10 mouse cellular contexts compared by ENCODE assay signal in genomic region chr6:99057113-99057553, GRCm38 (mm10).
DNase-seq lines count a peak whose midpoint lies in the region; ATAC-seq and TF ChIP-seq lines count a peak whose summit lies in the region.
"Had no signal": no experiment of that assay in that cellular context is flagged by ENCODE, and none has a peak within 500 bp of the region (broad histone marks: within the 10 kb centered on the region; RNA-seq: fewer than 3 reads in every experiment).

No protein-coding gene starts in this region.

- in situ Hi-C loops in CH12.LX (cut with MboI; ENCODE audit: low pct_ligation_motif_present, low pct_unique_long_range_greater_than_20kb, low sequenced_read_pairs): loop anchor here (10.0 kb wide), 2 partner anchors 128 to 398 kb away; no protein-coding TSS in a partner anchor

- no peaks in the 10 kb centered on the region for H3K4me1 ChIP-seq in intestine, postnatal 0 days (replicated peaks; ENCODE audit: control insufficient read depth, insufficient read depth, low read length)
- no peaks in the 10 kb centered on the region for H3K4me1 ChIP-seq in intestine, embryonic 16.5 days (ENCODE audit: control insufficient read depth, insufficient read depth, low read length)
- H3K4me1 ChIP-seq in CH12.LX (ENCODE audit: control insufficient read depth in 1 of 2, insufficient read depth in 2 of 2): peaks cover 39 to 87% of the 10 kb centered on the region in 2 experiments
- H3K4me1 ChIP-seq in lung, embryonic 16.5 days (replicated peaks; ENCODE audit: control insufficient read depth, insufficient read depth, low read length): peaks cover 3% of the 10 kb centered on the region; the same call in 1 of the 2 replicates
- H3K4me1 ChIP-seq in hindbrain, embryonic 14.5 days (replicated peaks; ENCODE audit: control insufficient read depth, insufficient read depth, low read length): no peaks in the 10 kb centered on the region
- H3K4me1 ChIP-seq: midbrain, embryonic 12.5 days had no signal

- peak; percentile 96 for TF ChIP-seq EP300 in CH12.LX (IDR thresholded peaks at IDR 0.05; ENCODE audit: low read length)

- peak; percentile 74 for TF ChIP-seq RAD21 in CH12.LX (IDR thresholded peaks at IDR 0.05; ENCODE audit: low read depth, low read length)

- H3K36me3 ChIP-seq in intestine, postnatal 0 days (ENCODE audit: control insufficient read depth, insufficient read depth): no peaks in the 10 kb centered on the region
- H3K36me3 ChIP-seq in intestine, embryonic 16.5 days (ENCODE audit: control insufficient read depth, insufficient read depth, low read length): no peaks in the 10 kb centered on the region
- peaks cover 12 to 43% of the 10 kb centered on the region in 2 experiments for H3K36me3 ChIP-seq in CH12.LX (replicated peaks in 1 of 2; ENCODE audit: control insufficient read depth in 1 of 2, insufficient read depth in 1 of 2, low read length in 1 of 2)
- no peaks in the 10 kb centered on the region for H3K36me3 ChIP-seq in lung, embryonic 16.5 days (ENCODE audit: control insufficient read depth, insufficient read depth, low read length)
- H3K36me3 ChIP-seq in hindbrain, embryonic 14.5 days (replicated peaks; ENCODE audit: control insufficient read depth, insufficient read depth): no peaks in the 10 kb centered on the region
- H3K36me3 ChIP-seq: limb, embryonic 13.5 days; midbrain, embryonic 12.5 days had no signal

- peak; percentile 96 for DNase-seq in CH12.LX (ENCODE audit: extremely low read depth)
- peak; percentile 75 to 79 for DNase-seq in spleen, postnatal 36 days (ENCODE audit: low spot score in 2 of 2)
- DNase-seq in hindbrain, embryonic 14.5 days (ENCODE audit: low spot score): no peak
- no peak for DNase-seq in heart, adult 11 months
- no peak for DNase-seq in testis, postnatal 10 days (ENCODE audit: low spot score)

- H3K9ac ChIP-seq in intestine, postnatal 0 days (ENCODE audit: low read depth, low read length): no peak overlapping the region
- H3K9ac ChIP-seq in intestine, embryonic 16.5 days (ENCODE audit: low read depth, low read length): no peak overlapping the region
- H3K9ac ChIP-seq in CH12.LX (ENCODE audit: insufficient read depth, low read depth): peak overlapping the region; percentile 78
- no peak overlapping the region for H3K9ac ChIP-seq in lung, embryonic 16.5 days (ENCODE audit: low read length)
- no peak overlapping the region for H3K9ac ChIP-seq in hindbrain, embryonic 14.5 days
- H3K9ac ChIP-seq: limb, embryonic 13.5 days; midbrain, embryonic 12.5 days had no signal

- peak; percentile 45; the same call in 1 of the 2 replicates for TF ChIP-seq POLR2A in CH12.LX (IDR thresholded peaks at IDR 0.05; ENCODE audit: low read depth, low read length)

- H3K4me3 ChIP-seq in intestine, postnatal 0 days (ENCODE audit: low read depth, low read length): no peak overlapping the region
- H3K4me3 ChIP-seq in intestine, embryonic 16.5 days (ENCODE audit: low read length): no peak overlapping the region
- H3K4me3 ChIP-seq in CH12.LX (replicated peaks in 1 of 3; ENCODE audit: low read depth in 2 of 3, low read length in 2 of 3, poor library complexity in 1 of 3): no peak overlapping the region
- no peak overlapping the region for H3K4me3 ChIP-seq in lung, embryonic 16.5 days (ENCODE audit: low read length)
- H3K4me3 ChIP-seq in hindbrain, embryonic 14.5 days (replicated peaks; ENCODE audit: low read length): no peak overlapping the region
- H3K4me3 ChIP-seq: limb, embryonic 13.5 days; midbrain, embryonic 12.5 days had no signal

- no peaks in the 10 kb centered on the region for H3K27me3 ChIP-seq in intestine, postnatal 0 days (replicated peaks; ENCODE audit: control insufficient read depth, insufficient read depth, low read length)
- H3K27me3 ChIP-seq in intestine, embryonic 16.5 days (replicated peaks; ENCODE audit: control insufficient read depth, insufficient read depth, low read length): no peaks in the 10 kb centered on the region
- no peaks in the 10 kb centered on the region for H3K27me3 ChIP-seq in CH12.LX (replicated peaks)
- H3K27me3 ChIP-seq in lung, embryonic 16.5 days (ENCODE audit: control insufficient read depth, insufficient read depth, low read depth, low read length): no peaks in the 10 kb centered on the region
- H3K27me3 ChIP-seq in hindbrain, embryonic 14.5 days (ENCODE audit: control insufficient read depth, insufficient read depth, low read length): no peaks in the 10 kb centered on the region
- H3K27me3 ChIP-seq: limb, embryonic 13.5 days; midbrain, embryonic 12.5 days had no signal

- no peak for ATAC-seq in intestine, postnatal 0 days
- no peak for ATAC-seq in intestine, embryonic 16.5 days
- ATAC-seq in lung, embryonic 16.5 days (ENCODE audit: low read depth): no peak
- no peak for ATAC-seq in hindbrain, embryonic 14.5 days (ENCODE audit: low FRiP score)

- peak; percentile 38; the same call in 1 of the 2 replicates for TF ChIP-seq CTCF in intestine, postnatal 0 days (IDR thresholded peaks at IDR 0.05; ENCODE audit: low read depth)
- peak; percentile 39 to 91; a peak in 3 of 4 replicates for TF ChIP-seq CTCF in CH12.LX (conservative IDR thresholded peaks at IDR 0.05 in 1 of 2, IDR thresholded peaks at IDR 0.05 in 1 of 2; ENCODE audit: low read depth in 2 of 2, low read length in 2 of 2)

- WGBS in intestine, postnatal 0 days: 87% methylated on average over 4 of the region's 4 CpGs
- 92% methylated on average over 4 of the region's 4 CpGs for WGBS in intestine, embryonic 16.5 days
- WGBS in lung, embryonic 16.5 days: 77% methylated on average over 4 of the region's 4 CpGs
- 95% methylated on average over 4 of the region's 4 CpGs for WGBS in hindbrain, embryonic 14.5 days

- peaks cover 61% of the 10 kb centered on the region for H3K79me2 ChIP-seq in CH12.LX (replicated peaks; ENCODE audit: control insufficient read depth, extremely low read depth, insufficient read depth, poor library complexity, severe bottlenecking)

- no peak overlapping the region for H3K27ac ChIP-seq in intestine, postnatal 0 days (ENCODE audit: low read depth, low read length)
- H3K27ac ChIP-seq in intestine, embryonic 16.5 days (ENCODE audit: low read length): no peak overlapping the region
- H3K27ac ChIP-seq in CH12.LX (ENCODE audit: insufficient read depth, low read depth): peak overlapping the region; percentile 100
- H3K27ac ChIP-seq in lung, embryonic 16.5 days (ENCODE audit: low read length): 0 out of 2 replicates have a peak overlapping the region, but pooled peaks have one; percentile 31
- no peak overlapping the region for H3K27ac ChIP-seq in hindbrain, embryonic 14.5 days
- H3K27ac ChIP-seq: limb, embryonic 13.5 days; midbrain, embryonic 12.5 days had no signal

- no peak overlapping the region for H3K4me2 ChIP-seq in intestine, postnatal 0 days (replicated peaks; ENCODE audit: low read depth)
- H3K4me2 ChIP-seq in intestine, embryonic 16.5 days (ENCODE audit: low read depth, low read length): no peak overlapping the region
- H3K4me2 ChIP-seq in CH12.LX (ENCODE audit: insufficient read depth, low read depth, poor library complexity, severe bottlenecking): peak overlapping the region; percentile 91; the same call in 1 of the 2 replicates
- H3K4me2 ChIP-seq in lung, embryonic 16.5 days (ENCODE audit: low read depth, low read length): no peak overlapping the region
- no peak overlapping the region for H3K4me2 ChIP-seq in hindbrain, embryonic 14.5 days (replicated peaks)
- H3K4me2 ChIP-seq: limb, embryonic 13.5 days; midbrain, embryonic 12.5 days had no signal

- no peaks in the 10 kb centered on the region for H3K9me3 ChIP-seq in intestine, postnatal 0 days (ENCODE audit: control insufficient read depth)
- no peaks in the 10 kb centered on the region for H3K9me3 ChIP-seq in intestine, embryonic 16.5 days (ENCODE audit: control insufficient read depth, low read length)
- peaks cover 3% of the 10 kb centered on the region for H3K9me3 ChIP-seq in CH12.LX (replicated peaks; ENCODE audit: low read length)
- no peaks in the 10 kb centered on the region for H3K9me3 ChIP-seq in lung, embryonic 16.5 days (ENCODE audit: control insufficient read depth, low read length)
- H3K9me3 ChIP-seq in hindbrain, embryonic 14.5 days (ENCODE audit: control insufficient read depth, low read length): no peaks in the 10 kb centered on the region
- H3K9me3 ChIP-seq: limb, embryonic 13.5 days; midbrain, embryonic 12.5 days had no signal

- dilution Hi-C loops in CH12.LX (cut with MboI; ENCODE audit: extremely low pct_ligation_motif_present, extremely low pct_unique_long_range_greater_than_20kb, low sequenced_read_pairs): no loop called here

TF ChIP-seq in CH12.LX, 34 proteins besides CTCF, POLR2A, EP300 and RAD21 (continues in another document):
- TF ChIP-seq CHD1 (IDR thresholded peaks at IDR 0.05; ENCODE audit: low read depth, low read length): peak; percentile 94
- TF ChIP-seq MXI1 (IDR thresholded peaks at IDR 0.05; ENCODE audit: low read depth, low read length): 0 out of 2 replicates have a peak, but pooled peaks have one; percentile 46
- peak; percentile 96 for TF ChIP-seq MAX (IDR thresholded peaks at IDR 0.05; ENCODE audit: low read length)
- TF ChIP-seq RCOR1 (conservative IDR thresholded peaks at IDR 0.05; ENCODE audit: low read depth, low read length): peak; percentile 75; the same call in 1 of the 2 replicates
- TF ChIP-seq CHD2 (IDR thresholded peaks at IDR 0.05; ENCODE audit: low read length): peak; percentile 56
- peak; percentile 98 for TF ChIP-seq BHLHE40 (IDR thresholded peaks at IDR 0.05; ENCODE audit: low read depth, low read length)
- no peak for TF ChIP-seq ELF1 (IDR thresholded peaks at IDR 0.05; ENCODE audit: low read depth, low read length)
- no peak for TF ChIP-seq E2F4 (IDR thresholded peaks at IDR 0.05; ENCODE audit: insufficient replicate concordance, low read depth, low read length)
- TF ChIP-seq SMC3 (IDR thresholded peaks at IDR 0.05; ENCODE audit: low read depth, low read length): peak; percentile 74
- peak; percentile 38; the same call in 1 of the 2 replicates for TF ChIP-seq HCFC1 (IDR thresholded peaks at IDR 0.05; ENCODE audit: low read depth, low read length)
- peak; percentile 73 for TF ChIP-seq JUND (conservative IDR thresholded peaks at IDR 0.05; ENCODE audit: low read depth, low read length)
- peak; percentile 96 for TF ChIP-seq TCF12 (IDR thresholded peaks at IDR 0.05; ENCODE audit: low read depth, low read length)
- peak; percentile 98 for TF ChIP-seq IRF4 (IDR thresholded peaks at IDR 0.05; ENCODE audit: low read depth, low read length)
- TF ChIP-seq MYC (IDR thresholded peaks at IDR 0.05; ENCODE audit: low read depth, low read length): peak; percentile 99
- TF ChIP-seq KAT2A (IDR thresholded peaks at IDR 0.05; ENCODE audit: insufficient replicate concordance, low read length): no peak
- peak; percentile 95 for TF ChIP-seq SIN3A (IDR thresholded peaks at IDR 0.05; ENCODE audit: low read length)
- TF ChIP-seq ZKSCAN1 (IDR thresholded peaks at IDR 0.05; ENCODE audit: borderline replicate concordance, low read depth, low read length): no peak
- peak; percentile 82 for TF ChIP-seq JUN (IDR thresholded peaks at IDR 0.05; ENCODE audit: insufficient read depth, low read depth, low read length)
- TF ChIP-seq USF2 (conservative IDR thresholded peaks at IDR 0.05; ENCODE audit: low read depth, low read length): peak; percentile 48
- peak; percentile 44 for TF ChIP-seq ZNF384 (IDR thresholded peaks at IDR 0.05; ENCODE audit: low read depth, low read length)

Comparison
In these comparisons a context has a peak if more than half of its experiments do, and no peak if none do; other contexts are left out.
1. H3K27ac ChIP-seq: peak in CH12.LX (single experiment) and lung, embryonic 16.5 days (single experiment); none in intestine, postnatal 0 days (single experiment), intestine, embryonic 16.5 days (single experiment) and hindbrain, embryonic 14.5 days (single experiment).
2. DNase-seq: peak in CH12.LX (single experiment) and spleen, postnatal 36 days (2 of 2); none in hindbrain, embryonic 14.5 days (single experiment), heart, adult 11 months (single experiment) and testis, postnatal 10 days (single experiment).